Mouse (Mus musculus): ENCODE results near the gene Gm3187.
"Not testable (repeated sequence)": the region's sequence is repeated elsewhere in the genome, so short reads cannot be mapped to it uniquely, and the experiment has no call there.

Gm3187 gene

GRCm38 (mm10) chr14:5483907-5484306 lies at the start of gene Gm3187:
Gene Gm3187, plus strand, starts transcription at chr14:5484207.
- DNase-seq (ENCODE audit: low read depth, low spot score) = not testable (repeated sequence)

GRCm38 (mm10) chr14:5455367-5455766 lies 28.6 kb upstream of the Gm3187 start, which contains the start of gene Gm3194:
Gene Gm3194, minus strand, starts transcription at chr14:5455467.
- DNase-seq (ENCODE audit: low read depth, low spot score) = not testable (repeated sequence)

GRCm38 (mm10) chr14:5460469-5460868 lies 23.5 kb upstream of the Gm3187 start:
- DNase-seq (ENCODE audit: low read depth, low spot score) = not testable (repeated sequence)

GRCm38 (mm10) chr14:5477730-5478129 lies 6.3 kb upstream of the Gm3187 start, which contains the start of gene Gm8246:
Gene Gm8246, minus strand, starts transcription at chr14:5477830.
- not testable (repeated sequence) for DNase-seq (ENCODE audit: low read depth, low spot score)

- not testable (repeated sequence) for DNase-seq (ENCODE audit: low read depth, low spot score)
These were observed 17.4 kb downstream of the Gm3187 start, which contains the start of gene Gm3488 for GRCm38 (mm10) chr14:5501374-5501773. Gene Gm3488, plus strand, starts transcription at chr14:5501674.

GRCm38 (mm10) chr14:5538196-5538595 lies 54.2 kb downstream of the Gm3187 start, which contains the start of gene Gm3532:
Gene Gm3532, plus strand, starts transcription at chr14:5538496.
- not testable (repeated sequence) for DNase-seq (ENCODE audit: low read depth, low spot score)

Measured in CD4-positive, CD25-positive, alpha-beta regulatory T cell, adult 2 months (primary cell).